Mouse (Mus musculus) liver, adult 2 months (tissue): ENCODE results near the gene Xrcc4. TPM values are rescaled to one million over a fixed set of nuclear protein-coding genes. Genes with fewer than 3 reads are reported as not detected.

Source experiments
- DNase-seq: peaks from one replicate; pipeline ENCODE4 v3.0.0-alpha.2; 2011; ENCODE audit warnings: low read depth, low spot score; ENCODE audit errors: extremely low read depth
- H3K27ac ChIP-seq: fragments of 200-500 bp; replicated peaks from 2 replicates; pipeline ENCODE4 v1.5.1; 2012; ENCODE audit warnings: low read depth, mild to moderate bottlenecking, control low read depth, inconsistent platforms, low read length; ENCODE audit not compliant: insufficient read depth
- H3K27me3 ChIP-seq: fragments of 200-500 bp; 2 replicates; pipeline ENCODE4 v1.6.1; 2012; ENCODE audit warnings: mild to moderate bottlenecking, moderate library complexity, low read length, inconsistent platforms; ENCODE audit not compliant: control insufficient read depth, insufficient read depth
- H3K36me3 ChIP-seq: fragments of 200-500 bp; 2 replicates; pipeline ENCODE4 v1.6.1; 2012; ENCODE audit warnings: low read length, inconsistent platforms; ENCODE audit not compliant: control insufficient read depth, insufficient read depth
- H3K4me1 ChIP-seq: fragments of 200-500 bp; 2 replicates; pipeline ENCODE4 v1.6.1; 2011; ENCODE audit warnings: low read length; ENCODE audit not compliant: control insufficient read depth, insufficient read depth
- H3K4me3 ChIP-seq: fragments of 200-500 bp; 2 replicates; pipeline ENCODE4 v1.5.1; 2011; ENCODE audit warnings: low read depth, mild to moderate bottlenecking, control low read depth, low read length, moderate library complexity; ENCODE audit not compliant: insufficient read depth
- H3K79me2 ChIP-seq: fragments of 200-500 bp; 2 replicates; pipeline ENCODE4 v1.6.1; 2012; ENCODE audit warnings: inconsistent platforms, mild to moderate bottlenecking, low read length, moderate library complexity; ENCODE audit not compliant: control insufficient read depth, insufficient read depth
- H3K9ac ChIP-seq: fragments of 200-500 bp; 2 replicates; pipeline ENCODE4 v1.6.1; 2012; ENCODE audit warnings: low read depth, mild to moderate bottlenecking, control low read depth, inconsistent platforms, low read length
- CTCF ChIP-seq: fragments of 200-500 bp; IDR thresholded peaks from 2 replicates; pipeline ENCODE4 v1.5.1; 2011; ENCODE audit warnings: low read depth, low read length, control low read depth
- POLR2A ChIP-seq: fragments of 200-500 bp; IDR thresholded peaks from 2 replicates; pipeline ENCODE4 v1.6.1; 2011; ENCODE audit warnings: low read length, control low read depth; ENCODE audit not compliant: insufficient read depth; ENCODE audit errors: extremely low read depth
- WGBS: fragments of 180-500 bp; shearing (Covaris S2); methylation state at CpG from one replicate; pipeline ENCODE4 v1.1.7; 2018; 5-methylcytosine and 5-hydroxymethylcytosine counted together
- polyA plus RNA-seq: library from polyadenylated mRNA; depleted of rRNA; stranded (reverse); fragments of >200 nt; gene quantifications from 2 replicates; pipeline ENCODE4 v1.2.3, GENCODE M21; 2012
- total RNA-seq: library from RNA; depleted of rRNA; stranded (reverse); fragments of >200 nt; gene quantifications from 2 replicates; pipeline ENCODE4 v1.2.3, GENCODE M21; 2014

Gene Xrcc4
- total and polyA plus RNA-seq, 2 experiments = 0.22 to 13.6 TPM

DNA sequence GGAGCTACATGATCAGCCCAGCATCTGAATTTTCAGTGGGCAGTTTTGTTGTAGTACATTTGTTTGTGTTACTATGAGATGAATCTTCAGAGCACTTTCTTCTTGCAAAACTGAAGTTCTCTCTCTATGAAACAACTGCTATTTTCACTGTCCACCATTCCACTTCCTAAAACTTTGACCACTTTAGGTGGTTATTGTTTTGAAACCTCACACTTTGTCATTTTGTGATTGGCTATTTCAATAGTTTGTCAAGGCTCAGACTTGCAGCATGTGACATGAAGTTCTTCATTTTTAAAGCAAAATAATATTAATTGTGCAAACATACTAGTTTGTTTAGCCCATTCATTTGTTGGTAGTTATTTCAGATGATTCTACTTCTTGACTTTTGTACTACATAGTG lies 280.4 kb downstream of the Xrcc4 start:
- DNase-seq = no peak
- H3K4me3 ChIP-seq = no peak overlapping the region
- no peak overlapping the region for H3K9ac ChIP-seq
- H3K36me3 ChIP-seq = no peaks in the 10 kb centered on the region
- no peaks in the 10 kb centered on the region for H3K27me3 ChIP-seq
- no peaks in the 10 kb centered on the region for H3K4me1 ChIP-seq
- H3K79me2 ChIP-seq = no peaks in the 10 kb centered on the region
- no peak for TF ChIP-seq POLR2A
- no peak for TF ChIP-seq CTCF
- no peak overlapping the region for H3K27ac ChIP-seq

DNA sequence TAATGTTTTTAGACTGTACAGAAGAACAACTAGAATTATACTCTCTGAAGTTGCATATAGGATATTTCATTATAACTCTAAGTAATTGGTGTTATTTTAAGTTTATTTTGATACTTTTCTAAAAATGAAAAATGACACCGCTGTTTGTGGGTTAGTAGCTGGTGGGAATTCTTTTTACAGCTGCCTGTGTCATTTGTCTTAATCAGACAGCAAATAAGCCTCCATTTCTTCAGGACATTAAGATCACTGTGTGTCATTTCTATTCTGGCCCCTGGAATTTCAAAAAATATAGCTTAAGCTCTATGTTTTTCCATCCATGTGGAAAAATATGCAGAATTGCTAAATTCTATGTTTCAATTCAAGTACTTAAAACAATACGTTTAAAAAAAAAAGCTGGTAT lies 287.5 kb downstream of the Xrcc4 start:
- Histone ChIP-seq H3K27me3 (no peaks in the 10 kb centered on the region), H3K27ac (no peak overlapping the region), H3K4me3 (no peak overlapping the region), H3K9ac (no peak overlapping the region), H3K4me1 (no peaks in the 10 kb centered on the region), H3K79me2 (no peaks in the 10 kb centered on the region), H3K36me3 (no peaks in the 10 kb centered on the region)
- DNase-seq = no peak
- 91% methylated on average over 2 of the region's 2 CpGs for WGBS
- TF ChIP-seq POLR2A (no peak), CTCF (no peak)

DNA sequence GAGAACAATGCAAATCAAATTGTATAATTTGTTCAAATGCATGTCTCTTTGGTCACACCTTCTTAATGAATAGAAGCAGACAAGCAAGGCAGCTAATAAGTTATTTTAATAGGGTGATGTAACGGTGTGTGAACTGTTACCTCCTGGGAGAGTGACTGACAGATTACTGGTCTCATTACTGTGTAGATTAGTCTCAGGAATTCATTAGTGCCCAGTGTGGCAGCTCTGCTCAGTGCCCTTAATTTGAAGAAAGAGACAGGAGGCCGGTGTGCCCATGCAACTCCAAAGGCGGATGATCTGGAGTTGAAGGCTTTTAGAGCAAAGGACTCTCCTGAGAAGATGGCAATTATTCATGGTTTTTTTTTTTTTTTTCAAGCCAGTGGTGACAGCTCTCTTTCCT lies 291.7 kb downstream of the Xrcc4 start:
- Histone ChIP-seq H3K27ac (no peak overlapping the region), H3K9ac (no peak overlapping the region), H3K27me3 (no peaks in the 10 kb centered on the region), H3K36me3 (no peaks in the 10 kb centered on the region), H3K4me3 (no peak overlapping the region), H3K4me1 (no peaks in the 10 kb centered on the region), H3K79me2 (no peaks in the 10 kb centered on the region)
- TF ChIP-seq POLR2A = no peak
- TF ChIP-seq CTCF = no peak
- 87% methylated on average over 3 of the region's 3 CpGs for WGBS
- no peak for DNase-seq

DNA sequence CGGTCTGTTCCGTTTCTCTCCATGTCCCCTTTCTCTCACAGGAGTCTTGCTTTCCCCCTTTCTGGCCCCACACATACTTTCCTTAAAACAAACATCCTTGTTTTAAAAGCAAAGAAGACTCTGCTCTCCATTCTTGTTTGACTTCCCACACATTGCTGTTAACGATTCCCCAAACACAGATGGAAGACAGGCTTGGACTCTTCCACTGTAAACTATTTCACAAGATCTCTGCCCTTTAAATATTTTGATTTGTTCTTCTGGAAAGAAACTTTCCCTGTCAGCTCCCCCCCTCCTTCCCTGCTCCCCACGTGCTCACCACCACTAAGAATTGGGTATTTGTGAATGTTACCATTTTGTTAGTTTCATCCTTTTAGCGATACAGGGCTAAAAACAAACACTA lies 297.9 kb downstream of the Xrcc4 start:
- DNase-seq = peak; percentile 48
- Histone ChIP-seq H3K79me2 (no peaks in the 10 kb centered on the region), H3K36me3 (no peaks in the 10 kb centered on the region), H3K9ac (no peak overlapping the region), H3K27ac (no peak overlapping the region), H3K4me1 (no peaks in the 10 kb centered on the region), H3K27me3 (no peaks in the 10 kb centered on the region), H3K4me3 (no peak overlapping the region)
- TF ChIP-seq CTCF = no peak
- TF ChIP-seq POLR2A = no peak
- WGBS = 18% methylated on average over 5 of the region's 5 CpGs

DNA sequence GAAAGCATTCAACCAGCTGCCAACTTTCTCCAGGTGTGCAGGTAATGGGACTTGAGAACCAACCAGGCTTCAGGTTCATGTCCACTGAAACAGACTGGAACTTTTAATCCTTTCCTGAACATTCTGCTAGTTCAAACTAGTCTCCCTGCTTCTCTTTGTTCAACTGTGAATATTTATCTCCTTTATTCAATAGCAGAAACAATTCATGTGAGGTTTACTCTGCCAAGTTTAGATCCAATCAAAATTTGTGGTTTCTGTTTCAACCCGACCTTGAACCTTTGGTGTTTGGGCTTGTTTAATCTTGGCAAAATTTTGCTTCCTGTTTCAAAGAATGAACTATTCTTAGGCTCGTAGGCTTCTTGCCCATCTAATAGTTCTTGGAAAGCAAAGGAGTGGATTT lies 306.5 kb downstream of the Xrcc4 start:
- Histone ChIP-seq H3K36me3 (no peaks in the 10 kb centered on the region), H3K4me3 (no peak overlapping the region), H3K79me2 (no peaks in the 10 kb centered on the region), H3K27me3 (no peaks in the 10 kb centered on the region), H3K9ac (no peak overlapping the region), H3K4me1 (no peaks in the 10 kb centered on the region; the same call in 1 of the 2 replicates), H3K27ac (no peak overlapping the region)
- DNase-seq = peak; percentile 70
- TF ChIP-seq POLR2A (no peak), CTCF (no peak)
- WGBS = 4% methylated on average over 2 of the region's 2 CpGs

DNA sequence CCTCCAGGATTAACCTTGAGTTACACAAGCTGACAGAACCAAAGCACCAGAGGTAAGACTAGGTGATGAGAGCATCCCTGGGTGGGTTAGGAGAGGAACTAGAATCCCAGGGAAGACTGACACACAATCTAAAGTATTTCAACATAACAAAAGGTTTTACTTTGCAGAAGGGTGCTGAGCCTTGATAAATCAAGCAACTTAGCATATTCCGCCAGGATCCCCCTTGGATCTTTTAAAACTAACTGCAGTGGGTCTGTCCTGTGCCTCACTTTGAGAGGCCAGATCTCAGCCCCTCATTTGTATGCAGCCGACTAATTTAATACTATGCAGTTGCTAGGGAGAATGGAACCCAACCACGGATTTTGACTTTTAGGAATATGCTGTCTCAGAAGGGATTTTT lies 309.1 kb downstream of the Xrcc4 start:
- Histone ChIP-seq H3K79me2 (no peaks in the 10 kb centered on the region), H3K4me1 (no peaks in the 10 kb centered on the region; the same call in 1 of the 2 replicates), H3K27me3 (no peaks in the 10 kb centered on the region), H3K9ac (no peak overlapping the region), H3K4me3 (no peak overlapping the region), H3K36me3 (no peaks in the 10 kb centered on the region), H3K27ac (no peak overlapping the region)
- TF ChIP-seq CTCF = no peak
- TF ChIP-seq POLR2A = no peak
- DNase-seq = no peak
- WGBS = 74% methylated on average over 3 of the region's 3 CpGs
